Mouse (Mus musculus) CH12.LX (cell line): ENCODE measurements at regions not wholly inside any gene's neighbourhood (a gene's known extent, or its start where the extent isn't known, plus 50 kb on each side); places are given as distances from the start of the nearest gene placed in this dataset.

ENCODE experiments used
- CHD1 ChIP-seq: IDR thresholded peaks from 2 replicates; pipeline ENCODE4 v1.6.1; 2012; ENCODE audit warnings: low read depth, low read length, improper control_type of control experiment, inconsistent platforms
- CTCF ChIP-seq, 2 experiments: IDR thresholded peaks in 1 of 2; conservative IDR thresholded peaks in 1 of 2; 2 replicates each; pipeline ENCODE4 v1.5.1; 2011 to 2012; ENCODE audit warnings: low read depth in 2 of 2, low read length in 2 of 2, improper control_type of control experiment in 1 of 2, inconsistent platforms in 1 of 2, mild to moderate bottlenecking in 1 of 2, moderate library complexity in 1 of 2
- E2F4 ChIP-seq: IDR thresholded peaks from 2 replicates; pipeline ENCODE4 v1.6.1; 2011; ENCODE audit warnings: low read depth, low read length, improper control_type of control experiment; ENCODE audit not compliant: insufficient replicate concordance
- EP300 ChIP-seq: IDR thresholded peaks from 2 replicates; pipeline ENCODE4 v1.6.1; 2011; ENCODE audit warnings: low read length, improper control_type of control experiment
- GABPA ChIP-seq: IDR thresholded peaks from 2 replicates; pipeline ENCODE4 v1.6.1; 2012; ENCODE audit warnings: low read depth, low read length, improper control_type of control experiment, inconsistent platforms; ENCODE audit not compliant: insufficient replicate concordance
- NRF1 ChIP-seq: IDR thresholded peaks from 2 replicates; pipeline ENCODE4 v1.6.1; 2014; ENCODE audit warnings: low read depth, mild to moderate bottlenecking, inconsistent platforms, low read length, improper control_type of control experiment, moderate library complexity
- POLR2A ChIP-seq: IDR thresholded peaks from 2 replicates; pipeline ENCODE4 v1.6.1; 2011; ENCODE audit warnings: low read depth, mild to moderate bottlenecking, improper control_type of control experiment, low read length
- RAD21 ChIP-seq: IDR thresholded peaks from 2 replicates; pipeline ENCODE4 v1.6.1; 2011; ENCODE audit warnings: low read depth, mild to moderate bottlenecking, low read length, improper control_type of control experiment, moderate library complexity
- TBP ChIP-seq: conservative IDR thresholded peaks from 2 replicates; pipeline ENCODE4 v1.6.1; 2011; ENCODE audit warnings: low read depth, low read length, improper control_type of control experiment
- TCF12 ChIP-seq: IDR thresholded peaks from 2 replicates; pipeline ENCODE4 v1.6.1; 2014; ENCODE audit warnings: low read depth, mild to moderate bottlenecking, inconsistent platforms, low read length, improper control_type of control experiment
- UBTF ChIP-seq: IDR thresholded peaks from 2 replicates; pipeline ENCODE4 v1.6.1; 2012; ENCODE audit warnings: low read depth, mild to moderate bottlenecking, inconsistent platforms, low read length, improper control_type of control experiment, moderate library complexity
- USF1 ChIP-seq: IDR thresholded peaks from 2 replicates; pipeline ENCODE4 v1.6.1; 2014; ENCODE audit warnings: low read depth, mild to moderate bottlenecking, inconsistent platforms, low read length, improper control_type of control experiment

DNA sequence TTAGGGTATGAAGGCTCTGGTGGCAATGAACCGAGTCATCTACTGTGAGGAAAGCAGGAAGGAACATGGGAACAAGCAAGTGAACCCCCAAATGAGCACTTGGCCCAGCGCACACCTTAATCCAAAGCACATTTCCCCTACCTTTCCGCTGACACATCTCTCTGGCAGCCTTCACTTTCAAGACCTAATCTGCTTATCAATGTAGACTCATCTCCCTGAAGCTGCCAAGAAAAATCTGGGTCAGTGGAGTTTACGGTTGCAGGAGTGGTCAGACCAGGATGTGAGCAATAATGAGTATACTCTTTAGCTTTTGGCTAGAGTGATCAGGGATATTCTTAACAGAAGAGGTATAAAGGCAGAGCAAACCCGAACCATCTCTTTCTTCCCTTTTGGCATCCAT, 242.4 kb upstream of the Tsc22d2 start:
- TF ChIP-seq E2F4, result no peak
- no peak for TF ChIP-seq UBTF
- TF ChIP-seq RAD21, result no peak
- no peak for TF ChIP-seq CTCF (conservative IDR thresholded peaks at IDR 0.05 in 1 of 2, IDR thresholded peaks at IDR 0.05 in 1 of 2; ENCODE audit: low read depth in 2 of 2, low read length in 2 of 2)
- no peak for TF ChIP-seq GABPA
- no peak for TF ChIP-seq EP300
- TF ChIP-seq POLR2A, result no peak
- TF ChIP-seq USF1, result no peak
- no peak for TF ChIP-seq CHD1
- TF ChIP-seq TCF12, result no peak
- TF ChIP-seq NRF1, result no peak
- TF ChIP-seq TBP, result no peak
